Mouse (Mus musculus): Measurements from ENCODE around the gene Nefh. TPM values are rescaled to one million over a fixed set of nuclear protein-coding genes. Genes with fewer than 3 reads are reported as not detected.

Gene Nefh
- polyA plus RNA-seq, 1 experiment from 2014 or later, result 0.44 TPM

- Histone ChIP-seq H3K36me3 (no peaks in the 10 kb centered on the region), H3K27ac (peak overlapping the region; percentile 76), H3K4me1 (replicated peaks) (peaks cover 19% of the 10 kb centered on the region), H3K9me3 (no peaks in the 10 kb centered on the region), H3K4me3 (peak overlapping the region; percentile 61), H3K27me3 (ENCODE audit: insufficient read depth, poor library complexity, severe bottlenecking) (peaks cover 94% of the 10 kb centered on the region)
- WGBS, result under 1% methylated on average over 120 of the region's 120 CpGs
- DNase-seq (ENCODE audit: low spot score), result peak; percentile 56
These were observed 684 bp downstream of the Nefh start for GRCm38 (mm10) chr11:4946947-4947812.

GRCm38 (mm10) chr11:4946530-4946929 lies 1.3 kb downstream of the Nefh start:
- peaks cover 19% of the 10 kb centered on the region for H3K4me1 ChIP-seq (replicated peaks)
- H3K27me3 ChIP-seq (ENCODE audit: insufficient read depth, poor library complexity, severe bottlenecking), result peaks cover 90% of the 10 kb centered on the region
- DNase-seq (ENCODE audit: low spot score), result no peak
- no peak overlapping the region for H3K27ac ChIP-seq
- H3K9me3 ChIP-seq, result no peaks in the 10 kb centered on the region
- H3K4me3 ChIP-seq, result peak overlapping the region; percentile 61
- H3K36me3 ChIP-seq, result no peaks in the 10 kb centered on the region
- WGBS, result 45% methylated on average over 13 of the region's 13 CpGs

- WGBS, result 84% methylated on average over 5 of the region's 5 CpGs
- Histone ChIP-seq H3K4me1 (replicated peaks) (no peaks in the 10 kb centered on the region), H3K27ac (no peak overlapping the region), H3K36me3 (0 out of 2 replicates have a peak, but pooled peaks cover 5% of the 10 kb centered on the region), H3K9me3 (no peaks in the 10 kb centered on the region), H3K27me3 (ENCODE audit: insufficient read depth, poor library complexity, severe bottlenecking) (no peaks in the 10 kb centered on the region), H3K4me3 (no peak overlapping the region)
- DNase-seq (ENCODE audit: low spot score), result no peak
These were observed 11.6 kb downstream of the Nefh start for GRCm38 (mm10) chr11:4936243-4936642.

- DNase-seq (ENCODE audit: low spot score), result no peak
- H3K4me3 ChIP-seq, result no peak overlapping the region
- H3K27me3 ChIP-seq (ENCODE audit: insufficient read depth, poor library complexity, severe bottlenecking), result no peaks in the 10 kb centered on the region
- 92% methylated on average over 1 of the region's 1 CpGs for WGBS
- H3K27ac ChIP-seq, result no peak overlapping the region
- peaks cover 52% of the 10 kb centered on the region for H3K36me3 ChIP-seq
- H3K4me1 ChIP-seq (replicated peaks), result no peaks in the 10 kb centered on the region
- H3K9me3 ChIP-seq, result no peaks in the 10 kb centered on the region
These were observed 16.8 kb downstream of the Nefh start for GRCm38 (mm10) chr11:4931009-4931601.

- no peaks in the 10 kb centered on the region for H3K27me3 ChIP-seq (ENCODE audit: insufficient read depth, poor library complexity, severe bottlenecking)
- H3K9me3 ChIP-seq, result no peaks in the 10 kb centered on the region
- H3K4me3 ChIP-seq, result no peak overlapping the region
- H3K36me3 ChIP-seq, result peaks cover 88% of the 10 kb centered on the region
- 95% methylated on average over 3 of the region's 3 CpGs for WGBS
- DNase-seq (ENCODE audit: low spot score), result no peak
- no peaks in the 10 kb centered on the region for H3K4me1 ChIP-seq (replicated peaks)
- no peak overlapping the region for H3K27ac ChIP-seq
These were observed 20.6 kb downstream of the Nefh start for GRCm38 (mm10) chr11:4927224-4927623.

DNA sequence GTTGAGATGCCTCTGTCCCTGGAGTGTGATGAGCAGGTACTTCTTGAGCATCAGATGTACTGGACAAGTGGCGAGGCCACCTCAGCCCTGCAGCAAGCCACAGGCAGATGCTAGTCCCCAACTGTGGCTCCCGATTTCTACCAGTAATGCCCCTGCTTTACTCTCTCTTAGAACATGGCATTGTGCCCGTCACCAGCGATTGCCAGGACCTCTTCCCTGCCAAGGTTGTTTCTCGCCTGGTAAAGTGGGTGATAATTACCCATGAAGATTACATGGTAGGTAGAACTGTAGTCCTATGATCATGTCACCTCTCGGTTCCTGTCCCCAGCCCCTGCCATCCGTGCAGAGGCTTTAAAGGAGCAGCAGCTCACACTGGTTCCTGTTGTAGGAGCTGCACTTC lies 26.1 kb downstream of the Nefh start:
- no peak overlapping the region for H3K4me3 ChIP-seq
- DNase-seq (ENCODE audit: low spot score), result no peak
- no peaks in the 10 kb centered on the region for H3K4me1 ChIP-seq (replicated peaks)
- H3K27ac ChIP-seq, result no peak overlapping the region
- WGBS, result 89% methylated on average over 7 of the region's 7 CpGs
- H3K9me3 ChIP-seq, result no peaks in the 10 kb centered on the region
- H3K27me3 ChIP-seq (ENCODE audit: insufficient read depth, poor library complexity, severe bottlenecking), result no peaks in the 10 kb centered on the region
- peaks cover 99% of the 10 kb centered on the region for H3K36me3 ChIP-seq

DNA sequence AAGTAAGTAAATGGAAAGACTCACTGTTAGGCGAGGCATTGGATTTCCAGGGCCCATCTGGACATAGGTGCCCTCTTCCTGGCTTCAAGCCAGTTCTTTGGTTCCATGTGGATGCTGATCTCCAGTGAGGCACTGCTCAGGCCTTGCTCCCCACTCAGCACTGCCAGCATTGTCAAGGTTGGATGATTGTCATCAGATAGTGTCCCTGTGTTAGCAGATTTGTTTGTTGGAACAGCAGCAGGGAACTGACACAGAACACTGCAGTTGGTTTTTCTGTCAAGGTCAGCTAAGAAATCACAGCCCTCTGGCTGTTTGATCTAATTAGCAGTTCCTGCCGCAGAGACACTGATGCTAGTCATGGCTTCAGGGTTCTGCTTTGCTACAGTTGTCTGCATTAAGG lies 26.6 kb downstream of the Nefh start:
- Histone ChIP-seq H3K9me3 (no peaks in the 10 kb centered on the region), H3K4me3 (no peak overlapping the region), H3K27me3 (ENCODE audit: insufficient read depth, poor library complexity, severe bottlenecking) (no peaks in the 10 kb centered on the region), H3K27ac (no peak overlapping the region), H3K36me3 (peaks cover 99% of the 10 kb centered on the region), H3K4me1 (replicated peaks) (no peaks in the 10 kb centered on the region)
- 90% methylated on average over 2 of the region's 2 CpGs for WGBS
- DNase-seq (ENCODE audit: low spot score), result no peak

GRCm38 (mm10) chr11:4916068-4916467 lies 31.8 kb downstream of the Nefh start:
- Histone ChIP-seq H3K36me3 (peaks cover 99% of the 10 kb centered on the region), H3K9me3 (no peaks in the 10 kb centered on the region), H3K4me3 (no peak overlapping the region), H3K4me1 (replicated peaks) (no peaks in the 10 kb centered on the region), H3K27me3 (ENCODE audit: insufficient read depth, poor library complexity, severe bottlenecking) (no peaks in the 10 kb centered on the region), H3K27ac (no peak overlapping the region)
- 76% methylated on average over 1 of the region's 1 CpGs for WGBS
- peak; percentile 51 for DNase-seq (ENCODE audit: low spot score)

- Histone ChIP-seq H3K4me1 (replicated peaks) (no peaks in the 10 kb centered on the region), H3K36me3 (peaks cover 93% of the 10 kb centered on the region), H3K4me3 (no peak overlapping the region), H3K27ac (no peak overlapping the region), H3K9me3 (no peaks in the 10 kb centered on the region), H3K27me3 (ENCODE audit: insufficient read depth, poor library complexity, severe bottlenecking) (no peaks in the 10 kb centered on the region)
- DNase-seq (ENCODE audit: low spot score), result no peak
- 96% methylated on average over 6 of the region's 6 CpGs for WGBS
These were observed 41.6 kb downstream of the Nefh start for GRCm38 (mm10) chr11:4906231-4906630.

DNA sequence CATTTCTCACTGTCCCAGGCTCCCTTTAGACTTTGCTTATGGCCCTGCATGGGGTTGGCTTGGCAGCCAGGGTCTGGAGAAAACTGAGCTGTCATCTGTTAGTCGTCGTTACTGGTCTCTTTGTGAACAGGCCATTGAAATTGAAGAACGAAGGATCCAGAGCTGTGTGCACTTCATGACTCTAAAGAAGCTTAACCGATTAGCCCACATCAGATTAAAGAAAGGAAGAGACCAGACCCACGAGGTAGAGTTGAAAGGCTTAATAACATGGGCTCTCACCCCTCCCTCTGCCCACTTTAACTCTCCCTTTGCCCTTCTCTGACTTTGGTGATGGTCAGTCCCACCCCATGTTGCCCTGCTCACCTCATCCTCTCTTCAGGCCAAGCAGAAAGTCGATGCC lies 45.9 kb downstream of the Nefh start:
- no peaks in the 10 kb centered on the region for H3K9me3 ChIP-seq
- peaks cover 89% of the 10 kb centered on the region for H3K36me3 ChIP-seq
- no peaks in the 10 kb centered on the region for H3K4me1 ChIP-seq (replicated peaks)
- H3K27ac ChIP-seq, result no peak overlapping the region
- 90% methylated on average over 6 of the region's 6 CpGs for WGBS
- no peak for DNase-seq (ENCODE audit: low spot score)
- H3K4me3 ChIP-seq, result no peak overlapping the region
- no peaks in the 10 kb centered on the region for H3K27me3 ChIP-seq (ENCODE audit: insufficient read depth, poor library complexity, severe bottlenecking)

DNA sequence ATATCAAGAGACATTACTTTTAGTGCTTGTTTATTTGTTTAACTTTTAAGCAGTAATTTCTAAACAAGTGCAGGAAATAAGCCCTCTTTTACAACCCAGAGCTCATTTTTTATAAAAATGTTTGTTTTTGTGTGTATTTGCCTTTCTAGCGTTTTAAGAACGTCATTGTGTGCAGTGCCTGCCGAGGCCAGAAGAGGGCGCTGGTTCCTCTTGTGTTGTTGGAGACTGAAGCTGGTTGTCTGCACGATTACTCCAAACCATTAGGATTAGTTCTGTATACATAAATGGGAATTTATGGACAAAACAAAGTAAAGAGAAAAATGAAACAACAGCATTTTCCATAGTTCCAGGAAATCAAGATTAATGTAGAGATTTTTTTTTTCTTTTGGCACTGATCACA lies 47.4 kb downstream of the Nefh start:
- WGBS, result 73% methylated on average over 5 of the region's 5 CpGs
- H3K36me3 ChIP-seq, result peaks cover 79% of the 10 kb centered on the region

GRCm38 (mm10) chr11:4894848-4895816 lies 52.7 kb downstream of the Nefh start, which contains the start of gene Thoc5:
Gene Thoc5, plus strand, starts transcription at chr11:4895320.
- peaks cover 69% of the 10 kb centered on the region for H3K36me3 ChIP-seq
- H3K27ac ChIP-seq, result peak within 1 kb of the TSS; percentile 92

More for the DNA sequence above, 47.4 kb downstream of the Nefh start:
- Histone ChIP-seq H3K27me3 (ENCODE audit: insufficient read depth, poor library complexity, severe bottlenecking) (no peaks in the 10 kb centered on the region), H3K4me3 (no peak overlapping the region), H3K27ac (no peak overlapping the region), H3K9me3 (no peaks in the 10 kb centered on the region), H3K4me1 (replicated peaks) (peaks cover 8% of the 10 kb centered on the region)
- DNase-seq (ENCODE audit: low spot score), result no peak

More at GRCm38 (mm10) chr11:4894848-4895816, 52.7 kb downstream of the Nefh start, which contains the start of gene Thoc5:
- H3K4me3 ChIP-seq, result peak within 1 kb of the TSS; percentile 96
- peak; percentile 90 for DNase-seq (ENCODE audit: low spot score)
- no peaks in the 10 kb centered on the region for H3K9me3 ChIP-seq
- H3K4me1 ChIP-seq (replicated peaks), result peaks cover 11% of the 10 kb centered on the region
- 3% methylated on average over 52 of the region's 52 CpGs for WGBS
- no peaks in the 10 kb centered on the region for H3K27me3 ChIP-seq (ENCODE audit: insufficient read depth, poor library complexity, severe bottlenecking)
